Mouse (Mus musculus) hindbrain, embryonic 14.5 days (tissue): ENCODE results near the gene Rtn4. TPM values are rescaled to one million over a fixed set of nuclear protein-coding genes. Genes with fewer than 3 reads are reported as not detected.

Source experiments
- ATAC-seq: fragments of 200-750 bp; cut with Nextera tagmentation; 2 replicates; pipeline ENCODE4 v1.8.0; 2017; ENCODE audit warnings: moderate number of reproducible peaks, mild to moderate bottlenecking, moderate TSS enrichment, moderate library complexity; ENCODE audit not compliant: low FRiP score
- DNase-seq: peaks from one replicate; pipeline ENCODE4 v3.0.0-alpha.2; 2015; ENCODE audit warnings: low spot score
- H3K27ac ChIP-seq: fragments of 300-500 bp; sonication (generic); 2 replicates; pipeline ENCODE4 v1.5.1; 2014; ENCODE audit warnings: mild to moderate bottlenecking, moderate library complexity
- H3K27me3 ChIP-seq: fragments of 300-500 bp; sonication (generic); 2 replicates; pipeline ENCODE4 v1.6.1; 2014; ENCODE audit warnings: mild to moderate bottlenecking, low read length, mixed read lengths; ENCODE audit not compliant: control insufficient read depth, insufficient read depth
- H3K36me3 ChIP-seq: fragments of 300-500 bp; sonication (generic); replicated peaks from 2 replicates; pipeline ENCODE4 v1.6.1; 2014; ENCODE audit not compliant: control insufficient read depth, insufficient read depth
- H3K4me1 ChIP-seq: fragments of 300-500 bp; sonication (generic); replicated peaks from 2 replicates; pipeline ENCODE4 v1.6.1; 2014; ENCODE audit warnings: antibody characterized with exemption, low read length, mixed read lengths; ENCODE audit not compliant: control insufficient read depth, insufficient read depth
- H3K4me2 ChIP-seq: fragments of 300-500 bp; sonication (generic); replicated peaks from 2 replicates; pipeline ENCODE4 v1.6.1; 2014; ENCODE audit warnings: mild to moderate bottlenecking, moderate library complexity
- H3K4me3 ChIP-seq: fragments of 300-500 bp; sonication (generic); replicated peaks from 2 replicates; pipeline ENCODE4 v1.5.1; 2014; ENCODE audit warnings: mild to moderate bottlenecking, low read length
- H3K9ac ChIP-seq: fragments of 300-500 bp; sonication (generic); 2 replicates; pipeline ENCODE4 v1.6.1; 2014
- H3K9me3 ChIP-seq: fragments of 300-500 bp; sonication (generic); 2 replicates; pipeline ENCODE4 v1.6.1; 2016; ENCODE audit warnings: low read length; ENCODE audit not compliant: control insufficient read depth
- WGBS: fragments of 180-500 bp; shearing (Covaris S2); extraction: QIAGEN DNeasy Blood & Tissue Kit; methylation state at CpG from one replicate; pipeline ENCODE4 v1.1.7; 2014; 5-methylcytosine and 5-hydroxymethylcytosine counted together
- polyA plus RNA-seq: library from polyadenylated mRNA; unstranded; fragments of >200 nt; fragmentation: Nextera tagmentation; extraction: Ambion mirVana; gene quantifications from 2 replicates; pipeline ENCODE4 v1.2.1, GENCODE M21; 2014

Gene Rtn4
- polyA plus RNA-seq, 1 experiment from 2014 or later, result 112 TPM

- no peaks in the 10 kb centered on the region for H3K9me3 ChIP-seq
- H3K9ac ChIP-seq, result no peak overlapping the region
- H3K27me3 ChIP-seq, result no peaks in the 10 kb centered on the region
- H3K4me3 ChIP-seq, result no peak overlapping the region
- no peak for ATAC-seq
- no peak overlapping the region for H3K4me2 ChIP-seq
- no peak overlapping the region for H3K27ac ChIP-seq
- DNase-seq, result no peak
- no peaks in the 10 kb centered on the region for H3K36me3 ChIP-seq
- H3K4me1 ChIP-seq, result no peaks in the 10 kb centered on the region
Observed at GRCm38 (mm10) chr11:29725167-29725566, 32.4 kb downstream of the Rtn4 start.

DNA sequence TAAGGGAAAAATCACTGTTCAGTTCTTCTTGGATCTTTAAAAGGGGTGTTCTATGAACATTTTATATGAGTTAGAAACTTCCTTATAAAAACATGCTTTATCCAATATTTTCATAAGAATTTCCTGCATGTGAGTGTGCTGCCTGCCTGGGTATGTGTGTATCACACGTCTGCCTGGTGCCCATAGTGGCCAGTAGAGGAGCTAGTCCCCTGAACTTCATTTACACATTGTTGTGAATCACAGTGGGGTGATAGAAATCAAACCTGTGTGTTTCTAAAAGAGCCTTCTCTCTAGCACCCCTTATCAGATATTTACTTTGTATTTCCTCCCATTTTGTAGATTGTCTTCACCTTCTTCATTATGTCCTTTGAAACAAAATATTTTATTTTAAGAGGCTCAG, 32.9 kb downstream of the Rtn4 start:
- 75% methylated on average over 1 of the region's 1 CpGs for WGBS
- H3K4me3 ChIP-seq, result no peak overlapping the region
- ATAC-seq, result no peak
- DNase-seq, result no peak
- H3K4me1 ChIP-seq, result no peaks in the 10 kb centered on the region
- no peak overlapping the region for H3K4me2 ChIP-seq
- H3K9me3 ChIP-seq, result no peaks in the 10 kb centered on the region
- H3K9ac ChIP-seq, result no peak overlapping the region
- no peaks in the 10 kb centered on the region for H3K36me3 ChIP-seq
- no peak overlapping the region for H3K27ac ChIP-seq
- no peaks in the 10 kb centered on the region for H3K27me3 ChIP-seq

- DNase-seq (no peak), ATAC-seq (no peak)
- Histone ChIP-seq H3K9me3 (no peaks in the 10 kb centered on the region), H3K36me3 (no peaks in the 10 kb centered on the region), H3K4me3 (no peak overlapping the region), H3K27ac (no peak overlapping the region), H3K4me2 (no peak overlapping the region), H3K9ac (no peak overlapping the region), H3K27me3 (no peaks in the 10 kb centered on the region), H3K4me1 (no peaks in the 10 kb centered on the region)
- WGBS, result 86% methylated on average over 1 of the region's 1 CpGs
Observed at GRCm38 (mm10) chr11:29727901-29728300, 35.2 kb downstream of the Rtn4 start.

DNA sequence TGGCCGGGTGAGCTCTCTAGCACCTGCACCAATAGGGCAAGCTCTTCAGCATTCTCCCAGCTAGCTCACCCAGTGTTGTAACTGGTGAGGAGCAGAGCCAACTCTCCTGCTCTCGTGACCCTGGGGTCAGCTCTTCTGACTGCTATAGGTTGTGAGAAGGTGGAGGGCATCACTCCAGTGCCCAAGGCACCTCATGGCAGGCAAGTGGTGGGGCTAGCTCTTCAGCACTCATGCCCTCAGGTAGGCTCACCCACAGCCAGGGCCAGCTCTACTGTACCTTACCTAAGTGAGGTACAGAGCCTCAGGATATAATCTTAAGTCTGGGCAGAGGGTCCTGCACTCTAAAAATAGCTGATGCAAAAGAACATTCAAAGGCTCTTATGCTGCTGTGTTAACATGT, 47.0 kb downstream of the Rtn4 start:
- Histone ChIP-seq H3K27ac (no peak overlapping the region), H3K9ac (no peak overlapping the region), H3K27me3 (no peaks in the 10 kb centered on the region), H3K4me2 (no peak overlapping the region), H3K36me3 (peaks cover 64% of the 10 kb centered on the region), H3K4me1 (no peaks in the 10 kb centered on the region), H3K4me3 (no peak overlapping the region), H3K9me3 (no peaks in the 10 kb centered on the region)
- no peak for ATAC-seq
- WGBS, result 93% methylated on average over 2 of the region's 2 CpGs
- DNase-seq, result no peak

DNA sequence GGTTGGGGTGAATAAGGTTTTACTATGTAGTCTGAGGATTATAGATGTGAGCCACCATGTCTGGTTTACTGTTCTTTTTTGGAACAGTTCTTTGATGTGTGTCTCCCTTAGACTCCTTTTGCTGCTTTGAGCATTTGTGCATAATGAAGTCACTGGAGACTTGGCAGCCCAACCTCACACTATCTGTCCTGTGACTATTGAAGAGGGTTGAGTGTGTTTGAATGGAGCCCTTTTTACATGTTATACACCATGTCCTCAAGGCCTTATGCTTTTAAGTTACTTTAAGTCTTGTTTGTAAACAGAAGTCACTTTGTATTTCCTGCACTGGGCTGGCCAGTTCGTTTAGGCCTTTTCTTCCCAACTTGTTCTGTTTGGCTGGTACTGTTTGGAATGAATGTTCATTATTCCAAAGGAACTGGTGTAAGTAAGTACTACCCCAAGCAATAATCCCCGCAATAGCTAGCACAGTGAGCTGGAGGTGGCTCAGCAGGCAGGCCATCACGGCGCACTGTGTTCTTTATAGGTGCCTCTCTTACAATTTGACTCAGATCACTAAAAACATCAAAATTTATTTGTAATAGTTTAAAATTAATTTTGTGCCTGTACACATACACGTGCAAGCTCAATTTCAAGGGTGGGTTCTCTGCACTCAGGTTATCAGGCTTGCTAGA, 52.1 kb downstream of the Rtn4 start:
- H3K9me3 ChIP-seq, result no peaks in the 10 kb centered on the region
- WGBS, result 87% methylated on average over 5 of the region's 5 CpGs
- ATAC-seq (peak; percentile 77; the same call in 1 of the 2 replicates), DNase-seq (no peak)
- H3K27me3 ChIP-seq, result no peaks in the 10 kb centered on the region
- peaks cover 81% of the 10 kb centered on the region for H3K36me3 ChIP-seq
- no peak overlapping the region for H3K9ac ChIP-seq
- H3K4me2 ChIP-seq, result no peak overlapping the region
- no peak overlapping the region for H3K4me3 ChIP-seq
- H3K27ac ChIP-seq, result no peak overlapping the region
- no peaks in the 10 kb centered on the region for H3K4me1 ChIP-seq

DNA sequence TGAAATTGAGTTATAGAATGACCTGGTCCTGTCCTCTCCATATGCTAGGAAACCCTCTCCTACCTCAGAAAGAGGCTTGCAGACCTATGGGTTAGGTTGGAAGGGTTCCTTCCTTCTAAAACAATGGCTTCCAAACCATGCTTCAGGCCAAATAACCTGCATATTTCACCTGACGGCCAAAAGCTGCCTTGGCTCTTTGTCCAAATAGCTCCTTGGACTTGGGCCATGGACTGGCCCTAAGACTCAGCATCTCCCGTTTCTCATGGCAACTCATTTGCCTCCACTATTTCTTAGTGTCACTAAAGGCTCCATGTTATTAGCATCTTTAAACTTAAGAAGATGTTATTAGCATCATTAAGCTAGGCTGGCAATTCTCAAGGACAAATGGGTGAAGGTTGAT, 52.8 kb downstream of the Rtn4 start:
- H3K4me3 ChIP-seq, result no peak overlapping the region
- H3K4me1 ChIP-seq, result no peaks in the 10 kb centered on the region
- no peaks in the 10 kb centered on the region for H3K9me3 ChIP-seq
- DNase-seq (no peak), ATAC-seq (no peak)
- H3K4me2 ChIP-seq, result no peak overlapping the region
- H3K27ac ChIP-seq, result no peak overlapping the region
- no peak overlapping the region for H3K9ac ChIP-seq
- no peaks in the 10 kb centered on the region for H3K27me3 ChIP-seq
- peaks cover 83% of the 10 kb centered on the region for H3K36me3 ChIP-seq
- 70% methylated on average over 2 of the region's 2 CpGs for WGBS

DNA sequence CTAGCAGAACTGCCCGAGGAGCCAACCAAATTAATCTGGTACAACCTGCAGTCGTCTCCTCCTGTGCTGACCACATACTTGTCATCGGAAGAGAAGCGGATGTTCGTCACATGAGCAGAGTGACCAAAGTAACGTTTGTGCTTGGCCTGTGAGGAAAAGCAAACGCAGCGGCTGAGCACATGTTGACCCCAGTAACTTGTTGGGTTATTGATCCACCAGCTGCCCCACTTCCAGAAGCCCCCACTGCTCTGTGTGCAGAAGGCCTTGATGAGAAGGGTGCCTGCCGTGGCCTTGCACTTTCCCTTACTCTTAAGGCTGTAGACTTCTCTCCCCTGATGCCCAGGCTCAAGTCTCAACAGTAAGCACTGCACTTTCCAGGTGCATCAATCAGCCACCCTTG, 53.5 kb downstream of the Rtn4 start:
- H3K27ac ChIP-seq, result no peak overlapping the region
- H3K27me3 ChIP-seq, result no peaks in the 10 kb centered on the region
- DNase-seq (no peak), ATAC-seq (no peak)
- H3K9me3 ChIP-seq, result no peaks in the 10 kb centered on the region
- H3K9ac ChIP-seq, result no peak overlapping the region
- H3K36me3 ChIP-seq, result peaks cover 83% of the 10 kb centered on the region
- no peaks in the 10 kb centered on the region for H3K4me1 ChIP-seq
- no peak overlapping the region for H3K4me2 ChIP-seq
- 92% methylated on average over 9 of the region's 9 CpGs for WGBS
- H3K4me3 ChIP-seq, result no peak overlapping the region

- Histone ChIP-seq H3K4me1 (no peaks in the 10 kb centered on the region), H3K9ac (no peak overlapping the region), H3K4me2 (no peak overlapping the region), H3K27me3 (no peaks in the 10 kb centered on the region), H3K9me3 (no peaks in the 10 kb centered on the region), H3K27ac (no peak overlapping the region), H3K36me3 (peaks cover 73% of the 10 kb centered on the region), H3K4me3 (no peak overlapping the region)
- DNase-seq (no peak), ATAC-seq (no peak)
- 95% methylated on average over 3 of the region's 3 CpGs for WGBS
Observed at GRCm38 (mm10) chr11:29747365-29747764, 54.6 kb downstream of the Rtn4 start.

DNA sequence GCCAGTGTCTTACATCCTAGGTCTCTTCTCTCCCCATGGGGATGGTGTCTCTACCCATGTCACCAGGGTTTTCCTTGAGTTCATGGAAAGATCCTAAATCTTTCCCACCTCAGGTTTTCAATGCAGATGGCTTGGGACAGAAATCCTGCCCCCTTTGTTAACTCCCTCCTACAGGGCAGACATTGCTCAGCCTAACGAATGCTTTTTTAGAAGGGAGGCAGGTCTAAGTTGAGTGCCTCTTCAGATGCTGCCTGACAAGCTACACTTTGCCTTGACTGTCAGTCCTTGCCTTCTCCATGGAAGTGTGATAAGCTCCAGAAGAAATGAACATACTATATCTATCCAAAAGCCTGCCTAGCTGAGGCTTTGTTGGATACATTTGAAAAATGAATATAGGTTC, 55.1 kb downstream of the Rtn4 start:
- 95% methylated on average over 1 of the region's 1 CpGs for WGBS
- ATAC-seq, result no peak

More for the DNA sequence above, 55.1 kb downstream of the Rtn4 start:
- DNase-seq, result no peak
- Histone ChIP-seq H3K27ac (no peak overlapping the region), H3K9me3 (no peaks in the 10 kb centered on the region), H3K27me3 (no peaks in the 10 kb centered on the region), H3K36me3 (peaks cover 69% of the 10 kb centered on the region), H3K9ac (no peak overlapping the region), H3K4me1 (no peaks in the 10 kb centered on the region), H3K4me2 (no peak overlapping the region), H3K4me3 (no peak overlapping the region)
